Comparison of ENCODE assay signal across 27 mouse cellular contexts in the genomic region with DNA sequence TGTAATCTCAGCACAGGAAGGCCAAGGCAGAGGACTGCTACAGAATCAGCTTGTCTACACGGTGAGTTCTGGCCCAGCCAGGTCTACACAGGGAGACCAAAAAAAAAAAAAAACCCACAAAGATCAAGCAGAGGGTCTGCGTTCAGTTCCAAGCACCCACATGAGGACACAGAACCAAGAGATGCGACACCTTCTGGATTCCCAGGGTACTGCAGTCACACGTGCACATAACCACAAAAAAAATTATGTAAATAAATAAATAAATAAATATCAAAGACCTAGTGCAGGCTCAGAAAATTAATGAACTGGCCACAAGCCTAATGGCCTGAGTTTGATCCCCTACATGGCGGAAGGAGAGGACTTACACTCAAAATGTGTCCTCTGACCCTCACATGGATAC. TPM values are rescaled to one million over a fixed set of nuclear protein-coding genes. Genes with fewer than 3 reads are reported as not detected.
A peak's percentile ranks its signal among the peaks of the same experiment; 100 is the strongest.
DNase-seq lines count a peak whose midpoint lies in the region; ATAC-seq and TF ChIP-seq lines count a peak whose summit lies in the region.
"Had no signal": no experiment of that assay in that cellular context is flagged by ENCODE, and none has a peak within 500 bp of the region (broad histone marks: within the 10 kb centered on the region; RNA-seq: fewer than 3 reads in every experiment).

No protein-coding gene starts in this region.

- no peak overlapping the region for H3K4me2 ChIP-seq in midbrain, postnatal 0 days (ENCODE audit: low read depth, low read length, poor library complexity, severe bottlenecking)
- H3K4me2 ChIP-seq in midbrain, embryonic 15.5 days = no peak overlapping the region
- H3K4me2 ChIP-seq: embryonic facial prominence, embryonic 13.5 days; limb, embryonic 12.5 days; midbrain, embryonic 12.5 days; neural tube, embryonic 15.5 days had no signal

- no peak for DNase-seq in left cerebral cortex, adult 2 months (ENCODE audit: extremely low spot score in 1 of 2, low spot score in 2 of 2)
- no peak for DNase-seq in left cerebral cortex, postnatal 4 days
- DNase-seq in midbrain, postnatal 0 days (ENCODE audit: low spot score) = no peak
- peak; percentile 34 for DNase-seq in ZHBTc4 (ENCODE audit: low read depth, low spot score)
- no peak for DNase-seq in testis, postnatal 10 days (ENCODE audit: low spot score)
- DNase-seq in natural killer cell, adult 2 months (ENCODE audit: low spot score in 2 of 2) = no peak
- DNase-seq: adrenal gland, postnatal 10 days; cerebellum, adult 11-12 months; heart, postnatal 14 days; kidney, adult 18-20 months; kidney, postnatal 36 days; lung, adult 2 months; lung, postnatal 36 days; retina, postnatal 1 day; right cerebral cortex, postnatal 14 days; thymus, adult 2 months; thymus, postnatal 36 days had no signal

- no peaks in the 10 kb centered on the region for H3K36me3 ChIP-seq in midbrain, postnatal 0 days (ENCODE audit: insufficient read depth, low read length)
- 0 out of 2 replicates have a peak, but pooled peaks cover 8% of the 10 kb centered on the region for H3K36me3 ChIP-seq in midbrain, embryonic 15.5 days (replicated peaks)

- no peaks in the 10 kb centered on the region for H3K9me3 ChIP-seq in midbrain, postnatal 0 days (ENCODE audit: low read length)
- no peaks in the 10 kb centered on the region for H3K9me3 ChIP-seq in midbrain, embryonic 15.5 days
- H3K9me3 ChIP-seq: embryonic facial prominence, embryonic 13.5 days; neural tube, embryonic 15.5 days had no signal

- no peak overlapping the region for H3K4me3 ChIP-seq in left cerebral cortex, adult 2 months
- H3K4me3 ChIP-seq in midbrain, postnatal 0 days (ENCODE audit: low read depth, low read length) = no peak overlapping the region
- H3K4me3 ChIP-seq in midbrain, embryonic 15.5 days = no peak overlapping the region
- H3K4me3 ChIP-seq: embryonic facial prominence, embryonic 13.5 days; hindbrain, embryonic 10.5 days; limb, embryonic 12.5 days; megakaryocyte, embryonic 14.5 days; midbrain, embryonic 12.5 days; neural tube, embryonic 15.5 days had no signal

- no peak for ATAC-seq in midbrain, postnatal 0 days (ENCODE audit: low FRiP score)
- no peak for ATAC-seq in midbrain, embryonic 15.5 days (replicated peaks)
- ATAC-seq: forebrain, embryonic 16.5 days; hindbrain, embryonic 16.5 days had no signal

- WGBS in midbrain, postnatal 0 days = 96% methylated on average over 5 of the region's 5 CpGs
- 97% methylated on average over 5 of the region's 5 CpGs for WGBS in midbrain, embryonic 15.5 days

- H3K4me1 ChIP-seq in midbrain, postnatal 0 days (ENCODE audit: insufficient read depth, low read length) = no peaks in the 10 kb centered on the region
- H3K4me1 ChIP-seq in midbrain, embryonic 15.5 days = peaks cover 6% of the 10 kb centered on the region; the same call in 1 of the 2 replicates
- H3K4me1 ChIP-seq: limb, embryonic 12.5 days had no signal

- H3K27me3 ChIP-seq in midbrain, postnatal 0 days (ENCODE audit: insufficient read depth, low read length) = no peaks in the 10 kb centered on the region
- no peaks in the 10 kb centered on the region for H3K27me3 ChIP-seq in midbrain, embryonic 15.5 days (replicated peaks)
- H3K27me3 ChIP-seq: CH12.LX; embryonic facial prominence, embryonic 13.5 days; limb, embryonic 12.5 days; megakaryocyte, embryonic 14.5 days; midbrain, embryonic 12.5 days; neural tube, embryonic 15.5 days had no signal

- intact Hi-C loops in left cerebral cortex, adult 2 months (cut with DNase I) = no loop called here
- intact Hi-C loops in left cerebral cortex, postnatal 4 days (cut with DNase I) = no loop called here

- no peak overlapping the region for H3K9ac ChIP-seq in midbrain, postnatal 0 days (replicated peaks; ENCODE audit: low read length, poor library complexity, severe bottlenecking)
- H3K9ac ChIP-seq in midbrain, embryonic 15.5 days = no peak overlapping the region
- H3K9ac ChIP-seq: embryonic facial prominence, embryonic 13.5 days; limb, embryonic 12.5 days; midbrain, embryonic 12.5 days; neural tube, embryonic 15.5 days had no signal

- peak; percentile 14; the same call in 1 of the 2 replicates for TF ChIP-seq CTCF in left cerebral cortex, adult 2 months (IDR thresholded peaks at IDR 0.05)
- peak; percentile 23; the same call in 1 of the 2 replicates for TF ChIP-seq CTCF in midbrain, postnatal 0 days (IDR thresholded peaks at IDR 0.05)

- H3K27ac ChIP-seq in left cerebral cortex, adult 2 months = no peak overlapping the region
- no peak overlapping the region for H3K27ac ChIP-seq in midbrain, postnatal 0 days (ENCODE audit: low read depth, low read length)
- no peak overlapping the region for H3K27ac ChIP-seq in midbrain, embryonic 15.5 days
- H3K27ac ChIP-seq: embryonic facial prominence, embryonic 13.5 days; hindbrain, embryonic 10.5 days; limb, embryonic 12.5 days; midbrain, embryonic 12.5 days; neural tube, embryonic 15.5 days had no signal

RNA-seq across cellular contexts. Expression of gene Slc38a1, which starts 10.5 kb away (rescaled TPM):
- total RNA-seq in left cerebral cortex, adult 2 months (2021) = 100 to 1,000 TPM; 111 to 116 TPM
- 100 to 1,000 TPM; 116 to 118 TPM for total RNA-seq in left cerebral cortex, postnatal 4 days (2021)
- total RNA-seq in midbrain, postnatal 0 days (2014; rRNA removed) = 75.2 and 90.4 TPM in 2 replicates
- 76.1 and 91.2 TPM in 2 replicates for polyA plus RNA-seq in midbrain, postnatal 0 days (2015; fragmentation: Nextera tagmentation; extraction: Ambion mirVana)
- 132 and 144 TPM in 2 replicates for polyA plus RNA-seq in midbrain, embryonic 15.5 days (2015; fragmentation: Nextera tagmentation; extraction: Ambion mirVana)
